Mouse (Mus musculus): Measurements from ENCODE around the gene Agpat3.

GRCm38 (mm10) chr10:78255646-78256059, 96.6 kb downstream of the Agpat3 start:
- TF ChIP-seq CTCF (IDR thresholded peaks at IDR 0.05; ENCODE audit: low read depth, low read length) (no peak), POLR2A (IDR thresholded peaks at IDR 0.05; ENCODE audit: borderline replicate concordance, low read depth, low read length) (no peak)
